Mouse (Mus musculus): Measurements from ENCODE around the gene Sfi1. TPM values are rescaled to one million over a fixed set of nuclear protein-coding genes. Genes with fewer than 3 reads are reported as not detected.
"Not testable (repeated sequence)": the region's sequence is repeated elsewhere in the genome, so short reads cannot be mapped to it uniquely, and the experiment has no call there.

The Sfi1 gene
- polyA plus RNA-seq, 1 experiment from 2014 or later, result 13.7 TPM

GRCm38 (mm10) chr11:3167571-3168001, 25.7 kb downstream of the Sfi1 start:
- H3K27me3 ChIP-seq (ENCODE audit: poor library complexity, severe bottlenecking); DNase-seq (ENCODE audit: extremely low spot score, low spot score): not testable (repeated sequence)
- 77% methylated on average over 4 of the region's 4 CpGs for WGBS

GRCm38 (mm10) chr11:3167129-3167528, 26.1 kb downstream of the Sfi1 start:
- H3K27ac ChIP-seq; H3K36me3 ChIP-seq (replicated peaks); H3K4me3 ChIP-seq; H3K4me1 ChIP-seq; H3K27me3 ChIP-seq (ENCODE audit: poor library complexity, severe bottlenecking); DNase-seq (ENCODE audit: extremely low spot score, low spot score): not testable (repeated sequence)
- WGBS, result 88% methylated on average over 4 of the region's 4 CpGs
- H3K9me3 ChIP-seq, result peaks cover 32% of the 10 kb centered on the region

More at GRCm38 (mm10) chr11:3167571-3168001, 25.7 kb downstream of the Sfi1 start:
- not testable (repeated sequence) for H3K4me3 ChIP-seq; H3K36me3 ChIP-seq (replicated peaks); H3K27ac ChIP-seq; H3K4me1 ChIP-seq
- H3K9me3 ChIP-seq, result peaks cover 27% of the 10 kb centered on the region

- not testable (repeated sequence) for DNase-seq (ENCODE audit: extremely low spot score, low spot score); H3K36me3 ChIP-seq (replicated peaks); H3K27ac ChIP-seq; H3K4me1 ChIP-seq; H3K27me3 ChIP-seq (ENCODE audit: poor library complexity, severe bottlenecking); H3K4me3 ChIP-seq
- peaks cover 28% of the 10 kb centered on the region for H3K9me3 ChIP-seq
Measured at GRCm38 (mm10) chr11:3166321-3166720, 26.9 kb downstream of the Sfi1 start.

GRCm38 (mm10) chr11:3165210-3165782, 28.0 kb downstream of the Sfi1 start:
- not testable (repeated sequence) for H3K27ac ChIP-seq; H3K36me3 ChIP-seq (replicated peaks); H3K27me3 ChIP-seq (ENCODE audit: poor library complexity, severe bottlenecking); H3K4me3 ChIP-seq; DNase-seq (ENCODE audit: extremely low spot score, low spot score); H3K4me1 ChIP-seq
- 86% methylated on average over 3 of the region's 5 CpGs for WGBS
- H3K9me3 ChIP-seq, result peaks cover 29% of the 10 kb centered on the region

GRCm38 (mm10) chr11:3163661-3164060, 29.6 kb downstream of the Sfi1 start:
- 81% methylated on average over 3 of the region's 3 CpGs for WGBS
- not testable (repeated sequence) for DNase-seq (ENCODE audit: extremely low spot score, low spot score); H3K4me3 ChIP-seq; H3K36me3 ChIP-seq (replicated peaks); H3K27me3 ChIP-seq (ENCODE audit: poor library complexity, severe bottlenecking); H3K27ac ChIP-seq; H3K4me1 ChIP-seq
- peaks cover 29% of the 10 kb centered on the region for H3K9me3 ChIP-seq

GRCm38 (mm10) chr11:3163122-3163521, 30.1 kb downstream of the Sfi1 start:
- not testable (repeated sequence) for H3K27me3 ChIP-seq (ENCODE audit: poor library complexity, severe bottlenecking); H3K4me3 ChIP-seq; DNase-seq (ENCODE audit: extremely low spot score, low spot score); H3K4me1 ChIP-seq; H3K36me3 ChIP-seq (replicated peaks); H3K27ac ChIP-seq
- H3K9me3 ChIP-seq, result peaks cover 26% of the 10 kb centered on the region
- 93% methylated on average over 2 of the region's 2 CpGs for WGBS

GRCm38 (mm10) chr11:3162236-3162897, 30.9 kb downstream of the Sfi1 start:
- DNase-seq (ENCODE audit: extremely low spot score, low spot score); H3K4me3 ChIP-seq; H3K4me1 ChIP-seq; H3K36me3 ChIP-seq (replicated peaks); H3K27me3 ChIP-seq (ENCODE audit: poor library complexity, severe bottlenecking); H3K27ac ChIP-seq: not testable (repeated sequence)
- WGBS, result 72% methylated on average over 5 of the region's 5 CpGs
- H3K9me3 ChIP-seq, result peaks cover 21% of the 10 kb centered on the region

GRCm38 (mm10) chr11:3161370-3161769, 31.9 kb downstream of the Sfi1 start:
- DNase-seq (ENCODE audit: extremely low spot score, low spot score); H3K4me3 ChIP-seq; H3K27me3 ChIP-seq (ENCODE audit: poor library complexity, severe bottlenecking); H3K4me1 ChIP-seq; H3K36me3 ChIP-seq (replicated peaks); H3K27ac ChIP-seq: not testable (repeated sequence)
- WGBS, result 68% methylated on average over 1 of the region's 2 CpGs
- H3K9me3 ChIP-seq, result peaks cover 23% of the 10 kb centered on the region

- peaks cover 26% of the 10 kb centered on the region for H3K9me3 ChIP-seq
Measured at GRCm38 (mm10) chr11:3158800-3159199, 34.5 kb downstream of the Sfi1 start.

GRCm38 (mm10) chr11:3157996-3158395, 35.3 kb downstream of the Sfi1 start:
- not testable (repeated sequence) for H3K27me3 ChIP-seq (ENCODE audit: poor library complexity, severe bottlenecking); H3K4me3 ChIP-seq; H3K36me3 ChIP-seq (replicated peaks); DNase-seq (ENCODE audit: extremely low spot score, low spot score); H3K27ac ChIP-seq; H3K4me1 ChIP-seq
- peaks cover 27% of the 10 kb centered on the region for H3K9me3 ChIP-seq
- WGBS, result 94% methylated on average over 6 of the region's 6 CpGs

More at GRCm38 (mm10) chr11:3158800-3159199, 34.5 kb downstream of the Sfi1 start:
- not testable (repeated sequence) for H3K4me1 ChIP-seq; H3K27me3 ChIP-seq (ENCODE audit: poor library complexity, severe bottlenecking); H3K36me3 ChIP-seq (replicated peaks); H3K4me3 ChIP-seq; DNase-seq (ENCODE audit: extremely low spot score, low spot score); H3K27ac ChIP-seq
- WGBS, result 90% methylated on average over 4 of the region's 4 CpGs

GRCm38 (mm10) chr11:3156991-3157390, 36.3 kb downstream of the Sfi1 start:
- H3K9me3 ChIP-seq, result peaks cover 21% of the 10 kb centered on the region

GRCm38 (mm10) chr11:3153666-3154397, 39.4 kb downstream of the Sfi1 start:
- not testable (repeated sequence) for H3K27me3 ChIP-seq (ENCODE audit: poor library complexity, severe bottlenecking); H3K4me1 ChIP-seq; H3K4me3 ChIP-seq; H3K27ac ChIP-seq
- 80% methylated on average over 1 of the region's 1 CpGs for WGBS
- peak; percentile 30 for DNase-seq (ENCODE audit: extremely low spot score, low spot score)
- peaks cover 19% of the 10 kb centered on the region for H3K36me3 ChIP-seq (replicated peaks)
- H3K9me3 ChIP-seq, result peaks cover 28% of the 10 kb centered on the region

More at GRCm38 (mm10) chr11:3156991-3157390, 36.3 kb downstream of the Sfi1 start:
- not testable (repeated sequence) for H3K36me3 ChIP-seq (replicated peaks); H3K27me3 ChIP-seq (ENCODE audit: poor library complexity, severe bottlenecking); DNase-seq (ENCODE audit: extremely low spot score, low spot score); H3K4me1 ChIP-seq; H3K4me3 ChIP-seq; H3K27ac ChIP-seq
- 88% methylated on average over 2 of the region's 3 CpGs for WGBS

GRCm38 (mm10) chr11:3151358-3151757, 41.9 kb downstream of the Sfi1 start:
- not testable (repeated sequence) for H3K4me1 ChIP-seq; H3K27ac ChIP-seq; H3K4me3 ChIP-seq; DNase-seq (ENCODE audit: extremely low spot score, low spot score); H3K27me3 ChIP-seq (ENCODE audit: poor library complexity, severe bottlenecking)
- Histone ChIP-seq H3K9me3 (peaks cover 23% of the 10 kb centered on the region), H3K36me3 (replicated peaks) (peaks cover 19% of the 10 kb centered on the region)
- 92% methylated on average over 4 of the region's 4 CpGs for WGBS
